Mouse (Mus musculus) C2C12 (cell line): ENCODE measurements around the gene Ccnd1. TPM values are rescaled to one million over a fixed set of nuclear protein-coding genes. Genes with fewer than 3 reads are reported as not detected.

Source experiments
- H3K27me3 ChIP-seq: one replicate; pipeline ENCODE4 v1.6.1; 2011; ENCODE audit not compliant: control insufficient read depth, insufficient read depth, insufficient read length
- H3K36me3 ChIP-seq: one replicate; pipeline ENCODE4 v1.6.1; 2011; ENCODE audit not compliant: control insufficient read depth, insufficient read depth
- H3K4me3 ChIP-seq: one replicate; pipeline ENCODE4 v1.5.1; 2011; ENCODE audit warnings: mild to moderate bottlenecking, control low read depth; ENCODE audit not compliant: poor library complexity, insufficient read depth, severe bottlenecking
- H3K79me2 ChIP-seq: one replicate; pipeline ENCODE4 v1.6.1; 2011; ENCODE audit not compliant: control insufficient read depth, insufficient read depth
- H3K79me3 ChIP-seq: one replicate; pipeline ENCODE4 v1.6.1; 2011; ENCODE audit warnings: low read depth, control low read depth
- H3ac ChIP-seq: one replicate; pipeline ENCODE3; 2011; ENCODE audit warnings: low read depth; ENCODE audit not compliant: control insufficient read depth, insufficient read length
- CEBPB ChIP-seq: IDR thresholded peaks from one replicate; pipeline ENCODE4 v1.6.1; 2011; ENCODE audit warnings: low read depth, mild to moderate bottlenecking, control low read depth, moderate library complexity
- CTCF ChIP-seq: IDR thresholded peaks from one replicate; pipeline ENCODE4 v1.5.1; 2011; ENCODE audit not compliant: control insufficient read depth, insufficient read depth, insufficient read length
- FOSL1 ChIP-seq: IDR thresholded peaks from one replicate; pipeline ENCODE4 v1.8.0; 2011; ENCODE audit warnings: mild to moderate bottlenecking, low read length; ENCODE audit not compliant: poor library complexity, insufficient read depth, severe bottlenecking
- MAX ChIP-seq: IDR thresholded peaks from one replicate; pipeline ENCODE4 v1.6.1; 2011; ENCODE audit warnings: mild to moderate bottlenecking, control low read depth
- MYOD1 ChIP-seq: IDR thresholded peaks from one replicate; pipeline ENCODE4 v1.6.1; 2011; ENCODE audit warnings: low read depth; ENCODE audit not compliant: control insufficient read depth, insufficient read length
- MYOG ChIP-seq: IDR thresholded peaks from one replicate; pipeline ENCODE4 v1.6.1; 2011; ENCODE audit not compliant: control insufficient read depth, insufficient read length; ENCODE audit errors: extremely low read depth
- USF1 ChIP-seq: IDR thresholded peaks from one replicate; pipeline ENCODE4 v1.6.1; 2011; ENCODE audit warnings: low read depth, mild to moderate bottlenecking, control low read depth, moderate library complexity
- polyA plus RNA-seq: library from polyadenylated mRNA; unstranded; fragments of >200 nt; fragmentation: generic; extraction: Trizol; gene quantifications from one replicate; pipeline ENCODE4 v1.2.1, GENCODE M21; 2012; ENCODE audit warnings: missing spikeins

Gene Ccnd1
- polyA plus RNA-seq, 1 experiment: 196 TPM

- Histone ChIP-seq H3K4me3 (no peak overlapping the region), H3K79me3 (no peaks in the 10 kb centered on the region), H3K79me2 (no peaks in the 10 kb centered on the region), H3K36me3 (no peaks in the 10 kb centered on the region), H3ac (no peak overlapping the region), H3K27me3 (no peaks in the 10 kb centered on the region)
- TF ChIP-seq MYOD1: no peak
- no peak for TF ChIP-seq MAX
- TF ChIP-seq MYOG: no peak
- TF ChIP-seq CEBPB: no peak
- TF ChIP-seq USF1: no peak
- no peak for TF ChIP-seq CTCF
- no peak for TF ChIP-seq FOSL1
Measured at GRCm38 (mm10) chr7:144979814-144980213, 40.1 kb upstream of the Ccnd1 start.

GRCm38 (mm10) chr7:144977121-144977520 lies 37.4 kb upstream of the Ccnd1 start:
- Histone ChIP-seq H3K79me3 (no peaks in the 10 kb centered on the region), H3K36me3 (no peaks in the 10 kb centered on the region), H3K79me2 (no peaks in the 10 kb centered on the region), H3K4me3 (no peak overlapping the region), H3ac (no peak overlapping the region), H3K27me3 (no peaks in the 10 kb centered on the region)
- no peak for TF ChIP-seq MAX
- TF ChIP-seq FOSL1: no peak
- TF ChIP-seq USF1: no peak
- no peak for TF ChIP-seq CTCF
- no peak for TF ChIP-seq MYOG
- TF ChIP-seq MYOD1: no peak

GRCm38 (mm10) chr7:144973461-144973860 lies 33.7 kb upstream of the Ccnd1 start:
- H3K4me3 ChIP-seq: no peak overlapping the region
- TF ChIP-seq MAX (no peak), MYOD1 (no peak), CTCF (no peak), CEBPB (no peak), FOSL1 (no peak)
- no peaks in the 10 kb centered on the region for H3K27me3 ChIP-seq

GRCm38 (mm10) chr7:144971769-144972168 lies 32.0 kb upstream of the Ccnd1 start:
- Histone ChIP-seq H3ac (no peak overlapping the region), H3K79me2 (no peaks in the 10 kb centered on the region), H3K79me3 (no peaks in the 10 kb centered on the region), H3K27me3 (no peaks in the 10 kb centered on the region), H3K36me3 (no peaks in the 10 kb centered on the region), H3K4me3 (no peak overlapping the region)
- TF ChIP-seq USF1 (no peak), MAX (no peak), MYOD1 (no peak), CEBPB (no peak), FOSL1 (no peak), MYOG (no peak), CTCF (no peak)

More at GRCm38 (mm10) chr7:144973461-144973860, 33.7 kb upstream of the Ccnd1 start:
- no peaks in the 10 kb centered on the region for H3K79me3 ChIP-seq
- no peak overlapping the region for H3ac ChIP-seq
- H3K79me2 ChIP-seq: no peaks in the 10 kb centered on the region
- H3K36me3 ChIP-seq: no peaks in the 10 kb centered on the region

- TF ChIP-seq USF1 (no peak), CTCF (no peak), CEBPB (no peak), MAX (no peak), MYOG (no peak), FOSL1 (no peak), MYOD1 (no peak)
- no peaks in the 10 kb centered on the region for H3K27me3 ChIP-seq
- H3K79me3 ChIP-seq: no peaks in the 10 kb centered on the region
- no peaks in the 10 kb centered on the region for H3K79me2 ChIP-seq
- H3K4me3 ChIP-seq: no peak overlapping the region
- H3ac ChIP-seq: no peak overlapping the region
- H3K36me3 ChIP-seq: no peaks in the 10 kb centered on the region
Measured at GRCm38 (mm10) chr7:144970997-144971768, 31.5 kb upstream of the Ccnd1 start.
